11 mouse cellular contexts compared by ENCODE assay signal in the genomic region with DNA sequence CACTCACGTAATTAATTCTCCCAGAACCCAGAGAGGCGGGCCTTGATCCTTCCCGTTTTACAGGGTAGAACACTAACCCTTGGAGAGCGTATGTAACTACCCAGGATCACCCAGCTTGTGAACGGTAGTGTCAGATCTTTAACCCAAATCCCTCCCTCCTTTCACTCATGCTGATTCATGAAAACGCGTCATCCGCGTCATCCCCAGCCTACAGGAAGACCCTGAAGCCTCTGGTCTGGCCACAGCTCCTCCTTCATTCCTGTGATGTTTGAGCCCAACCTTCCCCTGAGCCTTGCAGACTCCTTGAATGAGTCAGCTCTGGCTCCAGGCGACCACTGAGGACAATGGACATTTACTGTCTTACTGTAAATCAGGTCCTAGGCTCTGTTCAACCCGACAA. TPM values are rescaled to one million over a fixed set of nuclear protein-coding genes. Genes with fewer than 3 reads are reported as not detected.
A peak's percentile ranks its signal among the peaks of the same experiment; 100 is the strongest.
DNase-seq lines count a peak whose midpoint lies in the region; ATAC-seq and TF ChIP-seq lines count a peak whose summit lies in the region.
"Had no signal": no experiment of that assay in that cellular context is flagged by ENCODE, and none has a peak within 500 bp of the region (broad histone marks: within the 10 kb centered on the region; RNA-seq: fewer than 3 reads in every experiment).

No protein-coding gene starts in this region.

- TF ChIP-seq CTCF in heart, postnatal 0 days (IDR thresholded peaks at IDR 0.05; ENCODE audit: low read depth) = no peak
- TF ChIP-seq CTCF in stomach, postnatal 0 days (IDR thresholded peaks at IDR 0.05; ENCODE audit: low read depth) = no peak

- H3K9me3 ChIP-seq in heart, postnatal 0 days (replicated peaks; ENCODE audit: control insufficient read depth, low read length) = peaks cover 4% of the 10 kb centered on the region
- no peaks in the 10 kb centered on the region for H3K9me3 ChIP-seq in stomach, postnatal 0 days (ENCODE audit: control insufficient read depth, low read length)
- H3K9me3 ChIP-seq in midbrain, embryonic 11.5 days (ENCODE audit: control insufficient read depth, low read length) = no peaks in the 10 kb centered on the region
- H3K9me3 ChIP-seq: embryonic facial prominence, embryonic 15.5 days; limb, embryonic 12.5 days had no signal

- H3K27ac ChIP-seq in heart, postnatal 0 days (ENCODE audit: low read depth) = no peak overlapping the region
- no peak overlapping the region for H3K27ac ChIP-seq in stomach, postnatal 0 days (replicated peaks)
- no peak overlapping the region for H3K27ac ChIP-seq in midbrain, embryonic 11.5 days (ENCODE audit: low read depth, low read length)
- H3K27ac ChIP-seq: embryonic facial prominence, embryonic 15.5 days; limb, embryonic 12.5 days had no signal

- no peak overlapping the region for H3K9ac ChIP-seq in heart, postnatal 0 days (replicated peaks; ENCODE audit: low read depth, low read length)
- no peak overlapping the region for H3K9ac ChIP-seq in stomach, postnatal 0 days (ENCODE audit: low read length)
- no peak overlapping the region for H3K9ac ChIP-seq in midbrain, embryonic 11.5 days (ENCODE audit: low read length)
- H3K9ac ChIP-seq: embryonic facial prominence, embryonic 15.5 days; limb, embryonic 12.5 days had no signal

- no peak for TF ChIP-seq EP300 in heart, postnatal 0 days (IDR thresholded peaks at IDR 0.05; ENCODE audit: low read depth)
- no peak for TF ChIP-seq EP300 in stomach, postnatal 0 days (optimal IDR thresholded peaks at IDR 0.05)

- peaks cover 99% of the 10 kb centered on the region for H3K27me3 ChIP-seq in heart, postnatal 0 days (ENCODE audit: control insufficient read depth, insufficient read depth, low read length)
- peaks cover 2% of the 10 kb centered on the region; the same call in 1 of the 2 replicates for H3K27me3 ChIP-seq in stomach, postnatal 0 days (ENCODE audit: control insufficient read depth, insufficient read depth, low read length)
- no peaks in the 10 kb centered on the region for H3K27me3 ChIP-seq in midbrain, embryonic 11.5 days (ENCODE audit: control insufficient read depth, insufficient read depth, low read length)

- peak; percentile 56 for DNase-seq in heart, postnatal 0 days (ENCODE audit: low spot score)
- no peak for DNase-seq in heart, adult 18-20 months
- DNase-seq in ES-CJ7 (ENCODE audit: low read depth, low spot score) (peak; percentile 8), adipocyte (ENCODE audit: low spot score) (no peak)
- DNase-seq in adrenal gland, postnatal 25 days = peak; percentile 49
- DNase-seq in stomach, postnatal 0 days (ENCODE audit: low spot score) = no peak
- no peak for DNase-seq in layer of hippocampus, adult 9-10 months (ENCODE audit: low spot score)
- DNase-seq in midbrain, embryonic 11.5 days (ENCODE audit: low spot score, missing footprints) = no peak
- DNase-seq: heart, postnatal 36 days had no signal

- peak; percentile 34; the same call in 1 of the 2 replicates for ATAC-seq in heart, postnatal 0 days (ENCODE audit: insufficient read depth, low read depth)
- peak; percentile 39; the same call in 1 of the 2 replicates for ATAC-seq in stomach, postnatal 0 days (ENCODE audit: low FRiP score, low TSS enrichment)
- ATAC-seq in midbrain, embryonic 11.5 days (ENCODE audit: low FRiP score) = no peak

- H3K4me3 ChIP-seq in heart, postnatal 0 days (ENCODE audit: low read depth, low read length) = no peak overlapping the region
- H3K4me3 ChIP-seq in stomach, postnatal 0 days (ENCODE audit: low read depth, low read length) = no peak overlapping the region
- H3K4me3 ChIP-seq in midbrain, embryonic 11.5 days (ENCODE audit: low read depth, low read length) = no peak overlapping the region
- H3K4me3 ChIP-seq: embryonic facial prominence, embryonic 15.5 days; limb, embryonic 12.5 days had no signal

- no peak overlapping the region for H3K4me2 ChIP-seq in heart, postnatal 0 days (ENCODE audit: low read depth, low read length)
- no peak overlapping the region for H3K4me2 ChIP-seq in stomach, postnatal 0 days (replicated peaks; ENCODE audit: low read depth)
- H3K4me2 ChIP-seq in midbrain, embryonic 11.5 days = no peak overlapping the region
- H3K4me2 ChIP-seq: embryonic facial prominence, embryonic 15.5 days; limb, embryonic 12.5 days had no signal

- no peaks in the 10 kb centered on the region for H3K36me3 ChIP-seq in heart, postnatal 0 days (replicated peaks; ENCODE audit: control insufficient read depth, insufficient read depth, low read length)
- H3K36me3 ChIP-seq in stomach, postnatal 0 days (ENCODE audit: control insufficient read depth, insufficient read depth, low read length) = no peaks in the 10 kb centered on the region
- H3K36me3 ChIP-seq in midbrain, embryonic 11.5 days (ENCODE audit: control insufficient read depth, insufficient read depth, low read length) = no peaks in the 10 kb centered on the region
- H3K36me3 ChIP-seq: embryonic facial prominence, embryonic 15.5 days; limb, embryonic 12.5 days had no signal

- peaks cover 11% of the 10 kb centered on the region for H3K4me1 ChIP-seq in heart, postnatal 0 days (ENCODE audit: control insufficient read depth, insufficient read depth)
- H3K4me1 ChIP-seq in stomach, postnatal 0 days (replicated peaks; ENCODE audit: control insufficient read depth, insufficient read depth) = 0 out of 2 replicates have a peak, but pooled peaks cover 6% of the 10 kb centered on the region
- peaks cover 16% of the 10 kb centered on the region for H3K4me1 ChIP-seq in midbrain, embryonic 11.5 days (ENCODE audit: control insufficient read depth, insufficient read depth, low read length)

- 42% methylated on average over 11 of the region's 11 CpGs for WGBS in heart, postnatal 0 days
- 61% methylated on average over 11 of the region's 11 CpGs for WGBS in stomach, postnatal 0 days
- WGBS in midbrain, embryonic 11.5 days = 69% methylated on average over 11 of the region's 11 CpGs

RNA-seq across cellular contexts. Expression of gene Tle3, which starts 49.8 kb away (rescaled TPM):
- total RNA-seq in heart, postnatal 0 days (2014; rRNA removed; ENCODE audit: low replicate concordance) = 22.8 and 33.8 TPM in 2 replicates
- 4.5 and 4.9 TPM in 2 replicates for polyA plus RNA-seq in heart, postnatal 0 days (2015; fragmentation: Nextera tagmentation; extraction: Ambion mirVana)
- total RNA-seq in heart, adult 18-20 months (2021) = 10 to 100 TPM; 15.2 to 21.9 TPM
- total RNA-seq in adrenal gland, postnatal 25 days (2021) = 137 and 157 TPM in 2 replicates
- polyA plus RNA-seq in stomach, postnatal 0 days (2015; fragmentation: Nextera tagmentation; extraction: Ambion mirVana) = 16.8 and 18.2 TPM in 2 replicates
- polyA plus RNA-seq in midbrain, embryonic 11.5 days (2014; fragmentation: Nextera tagmentation; extraction: Ambion mirVana) = 38.2 and 38.9 TPM in 2 replicates

Comparison
In these comparisons a context has a peak if more than half of its experiments do, and no peak if none do; other contexts are left out.
1. DNase-seq: peak in heart, postnatal 0 days (single experiment), ES-CJ7 (single experiment) and adrenal gland, postnatal 25 days (single experiment); none in heart, adult 18-20 months (0 of 2), stomach, postnatal 0 days (single experiment), layer of hippocampus, adult 9-10 months (single experiment), midbrain, embryonic 11.5 days (single experiment) and adipocyte (single experiment).